Mouse (Mus musculus) gastrocnemius, postnatal 4 days (tissue): ENCODE data around the gene Tmx1. TPM values are rescaled to one million over a fixed set of nuclear protein-coding genes. Genes with fewer than 3 reads are reported as not detected.
A peak's percentile ranks its signal among the peaks of the same experiment; 100 is the strongest.

Experiments used
- DNase-seq, 2 experiments: peaks; one replicate each; pipeline ENCODE4 v3.0.0; 2021 to 2022; ENCODE audit warnings: low spot score in 2 of 2, mixed read lengths in 2 of 2
- long read RNA-seq, 2 experiments: library from polyadenylated mRNA; stranded (forward); transcript quantifications; one replicate each; pipeline ENCODE4 v2.0.0; 2021
- total RNA-seq, 2 experiments: library from RNA; stranded (reverse); gene quantifications; 2 replicates each; pipeline ENCODE4 v1.2.3; 2021

The Tmx1 gene
- 10 to 100 TPM; 18.3 to 21.4 TPM for total RNA-seq
- long read RNA-seq, experiment 1, transcript Tmx1-201 (8 exons, 2,795 nt): major isoform, 30 of 34 reads
- long read RNA-seq, experiment 1, partial matches to known transcripts: 0 of 34 reads
- long read RNA-seq, experiment 1, other reads (novel, unspliced or antisense): 4 of 34 reads
- long read RNA-seq, experiment 2, transcript Tmx1-201 (8 exons, 2,795 nt): major isoform, 31 of 32 reads
- long read RNA-seq, experiment 2, partial matches to known transcripts: 0 of 32 reads
- long read RNA-seq, experiment 2, other reads (novel, unspliced or antisense): 1 of 32 reads

DNA sequence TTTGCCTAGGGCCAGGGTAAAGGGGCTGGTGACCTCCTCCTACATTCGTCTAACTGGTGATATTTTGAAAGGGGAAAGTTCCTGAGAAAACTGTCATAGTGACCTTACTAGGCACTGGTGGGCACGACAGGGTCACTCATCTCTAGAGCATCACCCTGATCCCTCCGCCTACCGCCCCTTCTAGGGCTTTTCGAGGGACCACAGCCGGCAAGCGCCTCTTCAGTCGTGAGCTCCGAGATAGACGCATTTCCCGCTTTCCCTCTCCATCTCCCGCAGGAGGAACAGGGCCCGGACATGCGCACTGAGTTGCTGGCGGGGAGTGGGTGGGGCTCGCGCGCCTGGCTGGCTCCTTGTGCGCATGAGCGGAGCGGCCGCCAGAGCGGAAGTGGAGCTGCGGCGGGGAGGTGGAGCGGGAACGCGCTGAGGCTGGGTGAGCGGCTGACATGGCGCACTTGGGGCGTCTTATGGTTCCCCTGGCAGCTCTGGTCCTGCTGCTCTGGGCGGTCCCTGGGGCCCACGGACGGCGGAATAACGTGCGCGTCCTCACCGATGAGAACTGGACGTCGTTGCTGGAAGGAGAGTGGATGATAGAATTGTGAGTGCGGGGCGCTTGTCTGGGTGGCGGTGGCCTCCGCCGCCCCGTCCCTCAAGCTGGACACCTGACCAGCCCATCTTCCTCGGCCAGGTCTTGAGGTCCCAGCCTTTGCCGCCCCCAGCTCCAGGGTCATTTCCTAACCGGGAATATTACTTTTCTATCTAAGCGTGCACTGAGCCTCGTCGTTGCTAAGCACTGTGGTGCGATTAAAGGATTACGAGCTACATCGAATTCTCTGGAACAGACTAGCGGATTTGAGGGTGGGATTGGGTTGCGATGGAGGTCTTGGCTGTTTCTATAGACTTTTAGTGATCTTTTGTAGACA lies at the start of gene Tmx1:
Tmx1 (plus strand) TSS at position 370 of the 920 bp plus-strand sequence.
- peak; percentile 98 to 99 for DNase-seq

DNA sequence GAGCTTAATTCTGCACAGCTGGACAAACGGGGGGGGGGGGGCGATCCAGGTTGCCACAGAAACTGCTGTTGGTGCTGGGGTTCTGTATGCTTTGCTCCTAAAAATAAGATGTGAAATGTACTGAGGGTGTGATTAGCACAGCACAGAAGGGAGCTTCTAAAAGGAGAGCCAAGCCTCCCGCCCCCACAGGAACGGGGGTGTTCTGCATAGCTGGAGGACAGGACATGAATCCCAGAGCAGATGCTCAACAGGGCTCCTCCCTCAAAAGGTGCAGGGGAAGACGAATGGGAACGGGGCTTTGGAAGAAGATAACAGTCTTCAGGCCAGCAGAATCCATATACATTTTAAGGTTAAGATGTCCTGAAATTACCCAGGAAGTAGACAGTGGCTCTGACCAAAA lies 48.6 kb upstream of the Tmx1 start:
- no peak for DNase-seq

DNA sequence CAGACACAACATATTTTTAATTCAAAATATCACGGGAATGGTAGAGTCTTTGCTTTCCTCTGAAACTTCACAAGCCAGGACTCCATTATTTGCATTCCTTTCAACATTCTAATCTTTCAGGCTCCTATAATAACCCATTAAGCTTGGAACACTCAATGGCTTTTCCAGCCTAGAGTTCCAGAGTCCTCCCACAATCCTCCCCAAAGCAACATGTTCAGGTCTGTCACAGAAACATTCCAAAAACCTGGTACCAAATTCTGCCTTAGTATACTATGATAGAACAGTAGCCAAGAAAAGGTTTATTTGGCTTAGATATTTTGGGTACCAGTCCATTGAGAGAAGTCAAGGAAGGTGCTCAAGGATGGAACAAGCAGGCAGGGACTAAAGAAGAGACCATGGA lies 44.5 kb upstream of the Tmx1 start:
- DNase-seq: no peak

- no peak for DNase-seq
Observed at GRCm38 (mm10) chr12:70409600-70409999, 43.3 kb upstream of the Tmx1 start.

GRCm38 (mm10) chr12:70420216-70420615 lies 32.7 kb upstream of the Tmx1 start:
- DNase-seq: no peak

DNA sequence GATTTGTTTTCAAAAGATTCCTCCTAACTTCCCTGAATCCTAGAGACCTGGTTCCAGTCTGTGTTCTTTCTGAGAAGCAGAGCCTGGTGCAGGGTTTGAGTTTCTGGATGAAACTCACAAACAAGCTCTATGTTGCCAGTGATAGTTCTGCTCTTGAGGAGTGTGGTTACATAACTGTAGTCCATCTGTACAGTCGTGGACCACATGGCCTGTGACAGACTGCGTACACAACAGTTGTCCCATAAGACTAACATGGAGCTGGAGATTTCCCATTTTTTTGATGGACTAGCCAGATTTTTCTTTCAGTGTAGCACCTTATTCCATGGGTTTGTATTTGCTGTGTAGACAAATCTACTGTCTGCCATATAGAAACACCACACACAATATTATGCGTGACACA lies 31.9 kb upstream of the Tmx1 start:
- no peak for DNase-seq

- DNase-seq: no peak
Observed at GRCm38 (mm10) chr12:70422322-70423118, 30.4 kb upstream of the Tmx1 start.

DNA sequence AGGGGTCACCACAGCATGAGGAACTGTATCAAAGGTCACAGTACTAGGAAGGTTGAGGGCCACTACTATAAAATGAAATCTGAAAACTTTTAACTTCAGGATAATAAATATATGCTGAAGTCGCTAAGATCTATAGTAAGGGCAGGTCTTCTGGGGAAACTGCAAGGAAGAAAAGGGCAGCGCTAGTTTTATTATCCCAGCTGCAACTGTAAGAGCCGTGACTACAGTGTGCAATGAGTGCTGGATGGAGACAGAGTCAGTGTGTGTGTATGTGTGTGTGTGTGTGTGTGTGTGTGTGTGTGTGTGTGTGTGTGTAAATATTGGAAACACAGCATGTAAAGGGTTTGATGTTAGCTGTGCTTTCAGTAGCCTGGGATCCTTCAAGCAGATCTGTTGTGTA lies 25.0 kb upstream of the Tmx1 start:
- DNase-seq: no peak

DNA sequence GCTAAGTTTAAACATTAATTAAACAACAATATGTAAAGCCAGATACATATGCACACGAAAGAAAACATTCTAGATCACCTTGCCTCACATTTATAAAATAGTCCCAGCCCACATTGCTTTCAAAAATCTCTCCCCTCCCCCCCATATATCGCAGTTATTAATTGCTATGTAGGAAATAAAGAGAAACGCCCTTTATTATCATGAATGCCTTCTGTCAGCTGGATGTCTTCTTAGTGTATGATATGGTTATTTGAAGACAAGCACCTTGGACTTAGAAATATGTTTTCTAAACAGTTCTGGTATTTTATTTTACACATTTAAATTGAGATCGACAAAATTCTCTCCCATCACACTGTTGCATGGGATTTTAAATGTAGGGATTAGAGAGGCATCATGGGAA lies 23.3 kb upstream of the Tmx1 start:
- no peak for DNase-seq

- peak in 1 of 2 experiments; percentile 31 for DNase-seq
Observed at GRCm38 (mm10) chr12:70430307-70430950, 22.5 kb upstream of the Tmx1 start.

GRCm38 (mm10) chr12:70431428-70431827 lies 21.5 kb upstream of the Tmx1 start:
- no peak for DNase-seq

DNA sequence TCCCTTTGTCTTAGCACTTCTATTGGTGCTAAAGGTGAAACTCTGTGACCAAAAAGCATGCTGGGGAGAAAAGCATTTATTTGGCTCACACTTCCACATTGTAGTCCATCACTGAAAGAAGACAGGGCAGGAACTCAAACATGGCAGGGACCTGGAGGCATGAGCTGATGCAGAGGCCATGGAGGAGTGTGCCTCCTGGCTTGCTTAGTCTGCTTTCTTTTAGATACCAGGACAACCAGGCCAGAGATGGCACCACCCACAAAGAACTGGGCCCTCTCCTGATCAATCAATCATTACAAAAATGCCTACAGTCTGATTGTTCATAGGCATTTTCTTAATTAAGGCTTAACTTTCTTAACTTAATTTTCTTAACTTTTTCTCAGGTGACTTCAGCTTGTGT lies 2.9 kb upstream of the Tmx1 start:
- DNase-seq: no peak

GRCm38 (mm10) chr12:70451533-70451932 lies 1.4 kb upstream of the Tmx1 start:
- DNase-seq: no peak

DNA sequence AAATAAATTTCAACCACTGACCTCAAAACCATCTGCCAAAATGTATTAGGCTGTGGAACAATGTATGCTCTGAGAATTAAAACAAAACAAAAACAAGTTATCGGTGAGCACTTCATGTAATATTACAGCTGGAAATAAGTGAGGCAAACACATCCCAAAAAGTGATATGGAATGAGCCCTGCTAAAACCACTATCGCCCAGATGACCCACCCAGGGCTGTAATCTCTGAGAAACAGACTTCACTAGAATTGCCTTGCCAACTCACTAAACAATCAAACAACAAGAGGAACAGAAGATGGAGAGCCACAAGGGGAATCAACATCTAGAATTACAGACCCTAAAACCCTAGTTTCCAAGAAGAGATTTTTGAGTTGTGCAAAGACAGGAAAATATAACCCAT lies 752 bp upstream of the Tmx1 start:
- DNase-seq: no peak

- DNase-seq: no peak
Observed at GRCm38 (mm10) chr12:70455226-70455625, 2.3 kb downstream of the Tmx1 start.

- no peak for DNase-seq
Observed at GRCm38 (mm10) chr12:70459546-70459945, 6.7 kb downstream of the Tmx1 start.

DNA sequence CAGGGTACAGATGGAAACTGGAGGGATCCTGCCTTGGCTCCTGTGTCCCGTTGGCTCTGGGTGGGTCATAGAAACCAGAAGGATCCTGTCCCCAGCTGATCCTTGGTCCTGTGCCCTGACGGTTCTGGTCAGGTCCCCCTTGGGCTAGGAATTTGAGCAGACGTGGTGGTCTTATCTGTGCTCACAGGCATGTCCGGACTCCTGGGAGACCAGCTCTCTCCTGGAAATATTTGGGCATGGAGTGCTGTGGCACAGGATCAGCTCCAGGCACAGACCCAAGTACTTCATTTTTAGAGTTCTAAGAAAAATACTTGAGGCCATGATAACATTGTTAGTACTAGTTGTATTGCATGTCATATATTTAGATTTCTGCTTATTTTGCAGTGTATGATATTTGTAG lies 11.1 kb downstream of the Tmx1 start:
- no peak for DNase-seq

DNA sequence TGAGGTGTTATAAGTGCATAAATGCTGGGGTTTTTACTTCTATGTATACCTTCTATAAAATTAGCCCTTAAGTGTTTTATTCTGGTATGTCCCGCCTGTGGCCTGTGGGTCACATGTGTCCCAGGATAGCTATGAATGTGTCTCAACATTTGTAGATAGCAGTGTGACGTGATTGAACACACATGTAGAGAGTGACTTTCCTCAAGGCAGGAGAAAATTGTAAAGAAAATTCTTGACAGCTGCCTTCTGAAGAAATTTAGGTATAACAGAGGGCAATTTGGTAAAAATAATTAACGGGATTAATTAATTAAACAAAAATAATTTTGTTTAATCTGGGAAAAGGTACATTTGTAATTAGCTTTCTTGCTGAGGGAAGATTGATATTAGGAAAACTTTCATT lies 22.4 kb downstream of the Tmx1 start:
- no peak for DNase-seq

GRCm38 (mm10) chr12:70476884-70477576 lies 24.1 kb downstream of the Tmx1 start:
- DNase-seq: no peak

DNA sequence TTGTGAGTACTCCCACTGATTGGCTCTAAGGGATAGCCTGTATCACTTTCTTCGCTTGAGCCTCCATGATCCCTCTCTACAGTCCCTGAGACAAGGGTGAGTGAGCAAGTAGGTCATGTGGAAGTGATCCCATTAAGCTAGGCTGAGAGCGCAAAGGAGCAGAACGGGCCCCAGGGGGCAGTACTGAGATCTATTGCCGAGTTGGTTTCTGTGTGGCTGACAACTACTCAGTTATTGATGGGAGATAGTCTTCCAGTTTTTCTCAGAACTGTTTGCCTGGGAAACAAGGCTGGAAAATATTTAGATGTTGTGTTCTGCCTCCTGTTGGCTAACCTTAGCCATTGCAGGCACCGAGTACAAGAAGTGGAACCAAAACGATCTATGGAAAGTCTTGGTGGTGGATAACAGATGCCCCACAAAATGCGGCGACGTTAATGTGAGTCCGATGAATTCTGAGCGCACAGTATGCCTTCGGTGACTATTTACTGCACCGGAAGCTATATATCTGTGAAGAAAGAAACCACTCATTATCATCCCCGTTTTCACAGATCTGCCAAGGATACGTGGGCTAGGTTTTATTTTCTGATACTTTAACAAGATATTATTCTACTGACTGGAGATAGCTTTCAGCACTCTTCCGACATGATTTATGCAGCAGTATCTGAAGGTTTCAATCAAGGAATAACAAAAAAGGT lies 24.8 kb downstream of the Tmx1 start:
- peak in 1 of 2 experiments; percentile 48 for DNase-seq
